Mouse (Mus musculus): ENCODE measurements around the gene Gcnt7.

- no peak for TF ChIP-seq CTCF (IDR thresholded peaks at IDR 0.05; ENCODE audit: borderline replicate concordance, insufficient read depth, low read length)
- TF ChIP-seq POLR2A (IDR thresholded peaks at IDR 0.05; ENCODE audit: low read depth, low read length) = peak; percentile 87
These were observed 18.4 kb downstream of the Gcnt7 start, which contains the start of gene Rtf2 for GRCm38 (mm10) chr2:172439843-172440639.

Measured in embryonic fibroblast, embryonic 13.5 days (primary cell).